Mouse (Mus musculus): Measurements from ENCODE around the gene Ncor1. TPM values are rescaled to one million over a fixed set of nuclear protein-coding genes. Genes with fewer than 3 reads are reported as not detected.

The Ncor1 gene
- polyA plus RNA-seq, 1 experiment = 164 TPM

DNA sequence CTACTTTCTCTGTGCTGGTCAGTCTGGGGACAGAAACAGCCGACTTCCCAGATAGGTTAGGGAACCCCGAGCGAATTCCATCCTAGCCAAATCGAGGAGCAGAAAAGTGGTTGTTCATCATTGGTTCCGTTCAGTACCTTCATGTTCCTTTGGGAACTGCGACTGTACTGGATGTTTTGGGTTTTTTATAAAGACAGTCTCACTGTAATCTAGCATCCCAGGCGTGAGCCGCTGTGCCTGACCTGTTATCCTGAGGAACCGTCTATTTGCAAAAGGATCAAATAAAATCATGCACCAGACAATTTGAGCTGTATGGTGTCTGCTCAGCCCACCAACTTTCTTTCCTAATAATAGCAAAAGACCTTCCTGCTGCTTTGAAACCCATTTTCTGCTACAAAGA lies 439 bp upstream of the Ncor1 start:
- peaks cover 14% of the 10 kb centered on the region for H3K4me1 ChIP-seq (ENCODE audit: control insufficient read depth, insufficient read depth, low read length)
- H3K4me3 ChIP-seq (ENCODE audit: insufficient read depth, low read length) = peak overlapping the region; percentile 99
- H3K27ac ChIP-seq (ENCODE audit: insufficient read depth, low read depth, low read length) = peak overlapping the region; percentile 87
- TF ChIP-seq CTCF (IDR thresholded peaks at IDR 0.05; ENCODE audit: low read depth, low read length) (no peak), POLR2A (IDR thresholded peaks at IDR 0.05; ENCODE audit: borderline replicate concordance, low read depth, low read length) (no peak)

- TF ChIP-seq POLR2A (IDR thresholded peaks at IDR 0.05; ENCODE audit: borderline replicate concordance, low read depth, low read length) (no peak), CTCF (IDR thresholded peaks at IDR 0.05; ENCODE audit: low read depth, low read length) (no peak)
- H3K4me3 ChIP-seq (ENCODE audit: insufficient read depth, low read length) = peak overlapping the region; percentile 99
- peaks cover 10% of the 10 kb centered on the region for H3K4me1 ChIP-seq (ENCODE audit: control insufficient read depth, insufficient read depth, low read length)
- peak overlapping the region; percentile 87 for H3K27ac ChIP-seq (ENCODE audit: insufficient read depth, low read depth, low read length)
These were observed 460 bp downstream of the Ncor1 start for GRCm38 (mm10) chr11:62457891-62458270.

DNA sequence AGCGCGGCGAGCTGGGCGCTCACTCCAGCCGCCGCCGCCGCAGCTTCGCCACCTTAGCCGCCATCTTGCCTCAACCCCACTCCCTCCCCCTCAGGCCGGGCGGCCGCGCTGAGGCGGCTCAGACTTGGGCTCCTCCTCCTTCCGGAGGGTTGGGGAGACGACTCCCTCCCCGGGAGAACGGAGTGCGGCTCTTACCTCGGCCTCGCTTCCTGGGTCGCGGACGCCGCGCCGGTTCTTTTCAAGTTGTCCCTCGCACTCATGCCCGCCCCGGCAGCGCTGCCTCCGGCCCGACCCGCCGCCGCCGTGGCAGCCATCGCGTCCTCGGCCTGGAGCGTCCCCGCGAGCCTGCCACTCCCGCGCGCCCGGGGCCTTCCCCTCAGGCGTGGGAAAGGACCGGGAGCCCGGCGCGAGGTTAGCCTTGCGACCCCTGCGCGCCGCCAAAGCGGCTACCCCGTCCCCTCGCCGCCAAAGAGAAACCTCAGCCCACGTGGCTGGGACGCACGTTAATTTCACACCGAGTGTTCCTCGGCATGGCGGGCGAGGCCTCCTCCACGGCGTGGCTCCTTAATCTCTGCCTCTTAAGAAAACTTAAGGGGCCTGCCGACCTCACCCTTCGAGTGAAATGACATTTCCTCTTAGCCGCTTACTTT lies 975 bp downstream of the Ncor1 start:
- H3K4me3 ChIP-seq (ENCODE audit: insufficient read depth, low read length) = peak overlapping the region; percentile 99
- TF ChIP-seq POLR2A (IDR thresholded peaks at IDR 0.05; ENCODE audit: borderline replicate concordance, low read depth, low read length) (no peak), CTCF (IDR thresholded peaks at IDR 0.05; ENCODE audit: low read depth, low read length) (no peak)
- H3K27ac ChIP-seq (ENCODE audit: insufficient read depth, low read depth, low read length) = peak overlapping the region; percentile 87
- peaks cover 11% of the 10 kb centered on the region for H3K4me1 ChIP-seq (ENCODE audit: control insufficient read depth, insufficient read depth, low read length)

- TF ChIP-seq POLR2A (IDR thresholded peaks at IDR 0.05; ENCODE audit: borderline replicate concordance, low read depth, low read length) (no peak), CTCF (IDR thresholded peaks at IDR 0.05; ENCODE audit: low read depth, low read length) (no peak)
- H3K27ac ChIP-seq (ENCODE audit: insufficient read depth, low read depth, low read length) = peak overlapping the region; percentile 74
- H3K4me3 ChIP-seq (ENCODE audit: insufficient read depth, low read length) = peak overlapping the region; percentile 99
- H3K4me1 ChIP-seq (ENCODE audit: control insufficient read depth, insufficient read depth, low read length) = peaks cover 12% of the 10 kb centered on the region
These were observed 1.7 kb downstream of the Ncor1 start for GRCm38 (mm10) chr11:62456483-62457172.

GRCm38 (mm10) chr11:62456021-62456482 lies 2.3 kb downstream of the Ncor1 start:
- Histone ChIP-seq H3K4me3 (ENCODE audit: insufficient read depth, low read length) (peak overlapping the region; percentile 99), H3K4me1 (ENCODE audit: control insufficient read depth, insufficient read depth, low read length) (peaks cover 8% of the 10 kb centered on the region), H3K27ac (ENCODE audit: insufficient read depth, low read depth, low read length) (no peak overlapping the region)
- no peak for TF ChIP-seq CTCF (IDR thresholded peaks at IDR 0.05; ENCODE audit: low read depth, low read length)
- no peak for TF ChIP-seq POLR2A (IDR thresholded peaks at IDR 0.05; ENCODE audit: borderline replicate concordance, low read depth, low read length)

- no peak overlapping the region for H3K27ac ChIP-seq (ENCODE audit: insufficient read depth, low read depth, low read length)
- no peak overlapping the region for H3K4me3 ChIP-seq (ENCODE audit: insufficient read depth, low read length)
- TF ChIP-seq CTCF (IDR thresholded peaks at IDR 0.05; ENCODE audit: low read depth, low read length) = no peak
- TF ChIP-seq POLR2A (IDR thresholded peaks at IDR 0.05; ENCODE audit: borderline replicate concordance, low read depth, low read length) = no peak
- H3K4me1 ChIP-seq (ENCODE audit: control insufficient read depth, insufficient read depth, low read length) = peaks cover 8% of the 10 kb centered on the region
These were observed 3.1 kb downstream of the Ncor1 start for GRCm38 (mm10) chr11:62455193-62455592.

DNA sequence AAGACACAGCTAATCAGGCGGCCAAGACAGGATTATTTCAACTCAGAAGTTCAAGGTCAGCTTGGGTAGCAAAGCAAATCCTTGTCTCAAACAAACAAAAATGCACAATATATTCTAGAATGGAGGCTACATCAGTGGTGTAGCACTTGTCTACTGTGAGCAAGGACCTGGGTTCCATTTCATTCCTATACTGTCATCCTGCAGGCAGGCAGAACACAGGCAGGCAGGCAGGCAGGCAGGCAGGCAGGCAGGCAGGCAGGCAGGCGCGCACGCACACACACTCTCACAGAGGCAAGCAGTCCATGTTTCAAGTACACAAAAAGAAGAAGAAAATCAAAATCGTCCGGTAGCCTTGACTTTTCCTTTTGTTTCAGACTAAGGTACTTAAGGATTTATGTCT lies 9.4 kb downstream of the Ncor1 start:
- peaks cover 6% of the 10 kb centered on the region; the same call in 1 of the 2 replicates for H3K4me1 ChIP-seq (ENCODE audit: control insufficient read depth, insufficient read depth, low read length)
- no peak for TF ChIP-seq POLR2A (IDR thresholded peaks at IDR 0.05; ENCODE audit: borderline replicate concordance, low read depth, low read length)
- no peak for TF ChIP-seq CTCF (IDR thresholded peaks at IDR 0.05; ENCODE audit: low read depth, low read length)
- no peak overlapping the region for H3K27ac ChIP-seq (ENCODE audit: insufficient read depth, low read depth, low read length)
- no peak overlapping the region for H3K4me3 ChIP-seq (ENCODE audit: insufficient read depth, low read length)

DNA sequence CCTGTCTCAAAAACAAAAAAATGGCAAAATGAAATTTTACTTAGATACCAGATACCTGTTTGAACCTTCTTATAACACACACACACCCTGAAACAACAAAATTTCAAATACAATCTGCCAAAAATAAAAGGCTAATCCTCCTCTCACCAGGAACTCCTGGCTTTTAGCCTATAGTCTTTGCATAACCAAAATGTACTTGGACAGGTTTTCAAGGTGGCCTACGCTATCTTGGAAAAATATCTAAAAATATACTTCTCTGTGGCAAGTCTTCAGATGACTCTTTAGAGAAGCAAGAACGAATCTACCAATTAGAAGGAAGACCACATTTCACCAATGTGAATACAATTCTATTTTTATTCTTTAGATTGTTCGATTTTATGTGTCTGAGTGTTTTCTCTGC lies 12.5 kb downstream of the Ncor1 start:
- Histone ChIP-seq H3K27ac (ENCODE audit: insufficient read depth, low read depth, low read length) (no peak overlapping the region), H3K4me3 (ENCODE audit: insufficient read depth, low read length) (no peak overlapping the region), H3K4me1 (ENCODE audit: control insufficient read depth, insufficient read depth, low read length) (peaks cover 3% of the 10 kb centered on the region; the same call in 1 of the 2 replicates)
- TF ChIP-seq POLR2A (IDR thresholded peaks at IDR 0.05; ENCODE audit: borderline replicate concordance, low read depth, low read length) (no peak), CTCF (IDR thresholded peaks at IDR 0.05; ENCODE audit: low read depth, low read length) (no peak)

GRCm38 (mm10) chr11:62440670-62441315 lies 17.5 kb downstream of the Ncor1 start:
- Histone ChIP-seq H3K4me3 (ENCODE audit: insufficient read depth, low read length) (no peak overlapping the region), H3K4me1 (ENCODE audit: control insufficient read depth, insufficient read depth, low read length) (no peaks in the 10 kb centered on the region), H3K27ac (ENCODE audit: insufficient read depth, low read depth, low read length) (no peak overlapping the region)
- TF ChIP-seq POLR2A (IDR thresholded peaks at IDR 0.05; ENCODE audit: borderline replicate concordance, low read depth, low read length) = no peak

DNA sequence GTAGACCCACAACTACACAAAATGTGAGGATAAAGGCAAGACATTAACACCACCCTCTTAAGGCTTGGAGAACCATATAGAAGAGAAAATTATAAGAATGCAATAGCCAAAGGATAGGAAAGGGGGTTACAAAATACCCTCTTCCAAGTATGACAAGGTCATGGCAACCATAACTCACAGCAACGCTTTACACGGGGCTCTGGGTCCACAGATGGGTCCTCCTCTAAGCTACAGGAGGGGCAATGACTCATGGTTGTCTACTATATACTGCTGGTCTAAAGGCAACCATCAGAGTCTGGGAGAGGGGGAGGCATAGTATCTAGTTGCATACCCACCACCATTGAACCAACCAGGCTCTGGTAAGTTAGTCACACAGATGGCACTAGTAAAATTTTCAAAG lies 26.1 kb downstream of the Ncor1 start:
- peaks cover 2% of the 10 kb centered on the region; the same call in 1 of the 2 replicates for H3K4me1 ChIP-seq (ENCODE audit: control insufficient read depth, insufficient read depth, low read length)
- TF ChIP-seq POLR2A (IDR thresholded peaks at IDR 0.05; ENCODE audit: borderline replicate concordance, low read depth, low read length) (no peak), CTCF (IDR thresholded peaks at IDR 0.05; ENCODE audit: low read depth, low read length) (no peak)
- H3K4me3 ChIP-seq (ENCODE audit: insufficient read depth, low read length) = no peak overlapping the region
- H3K27ac ChIP-seq (ENCODE audit: insufficient read depth, low read depth, low read length) = no peak overlapping the region
